Mouse (Mus musculus) kidney, adult 2 months (tissue): ENCODE results near the gene Rdh16f1. TPM values are rescaled to one million over a fixed set of nuclear protein-coding genes. Genes with fewer than 3 reads are reported as not detected.

Experiments used
- DNase-seq: peaks from one replicate; pipeline ENCODE4 v3.0.0; 2021
- H3K27ac ChIP-seq: fragments of 200-500 bp; 2 replicates; pipeline ENCODE4 v1.5.1; 2012; ENCODE audit warnings: low read depth, low read length, control low read depth, inconsistent platforms; ENCODE audit not compliant: insufficient read depth
- H3K27me3 ChIP-seq: fragments of 200-500 bp; replicated peaks from 2 replicates; pipeline ENCODE4 v1.6.1; 2012; ENCODE audit warnings: mild to moderate bottlenecking, moderate library complexity, low read length, inconsistent platforms; ENCODE audit not compliant: control insufficient read depth, insufficient read depth
- H3K36me3 ChIP-seq: fragments of 200-500 bp; 2 replicates; pipeline ENCODE4 v1.6.1; 2012; ENCODE audit warnings: mild to moderate bottlenecking, moderate library complexity, low read length, inconsistent platforms; ENCODE audit not compliant: control insufficient read depth, insufficient read depth
- H3K4me1 ChIP-seq: fragments of 200-500 bp; 2 replicates; pipeline ENCODE4 v1.6.1; 2011; ENCODE audit warnings: low read length; ENCODE audit not compliant: control insufficient read depth, insufficient read depth
- H3K4me3 ChIP-seq: fragments of 200-500 bp; 2 replicates; pipeline ENCODE4 v1.5.1; 2011; ENCODE audit warnings: mild to moderate bottlenecking, low read depth, low read length, control low read depth; ENCODE audit not compliant: insufficient read depth
- CTCF ChIP-seq: fragments of 200-500 bp; conservative IDR thresholded peaks from 2 replicates; pipeline ENCODE4 v1.5.1; 2011; ENCODE audit warnings: low read depth, mild to moderate bottlenecking, control low read depth, low read length, moderate library complexity, mixed read lengths; ENCODE audit not compliant: insufficient read depth, insufficient read length
- POLR2A ChIP-seq: fragments of 200-500 bp; IDR thresholded peaks from one replicate; pipeline ENCODE4 v1.6.1; 2011; ENCODE audit warnings: low read depth, low read length, control low read depth
- WGBS: fragments of 180-500 bp; shearing (Covaris S2); methylation state at CpG from one replicate; pipeline ENCODE4 v1.1.7; 2018; 5-methylcytosine and 5-hydroxymethylcytosine counted together
- polyA plus RNA-seq: library from polyadenylated mRNA; depleted of rRNA; stranded (reverse); fragments of >200 nt; gene quantifications from 2 replicates; pipeline ENCODE4 v1.2.3, GENCODE M21; 2012; rRNA removed

The Rdh16f1 gene
- 2.1 and 2.3 TPM in 2 replicates for polyA plus RNA-seq

DNA sequence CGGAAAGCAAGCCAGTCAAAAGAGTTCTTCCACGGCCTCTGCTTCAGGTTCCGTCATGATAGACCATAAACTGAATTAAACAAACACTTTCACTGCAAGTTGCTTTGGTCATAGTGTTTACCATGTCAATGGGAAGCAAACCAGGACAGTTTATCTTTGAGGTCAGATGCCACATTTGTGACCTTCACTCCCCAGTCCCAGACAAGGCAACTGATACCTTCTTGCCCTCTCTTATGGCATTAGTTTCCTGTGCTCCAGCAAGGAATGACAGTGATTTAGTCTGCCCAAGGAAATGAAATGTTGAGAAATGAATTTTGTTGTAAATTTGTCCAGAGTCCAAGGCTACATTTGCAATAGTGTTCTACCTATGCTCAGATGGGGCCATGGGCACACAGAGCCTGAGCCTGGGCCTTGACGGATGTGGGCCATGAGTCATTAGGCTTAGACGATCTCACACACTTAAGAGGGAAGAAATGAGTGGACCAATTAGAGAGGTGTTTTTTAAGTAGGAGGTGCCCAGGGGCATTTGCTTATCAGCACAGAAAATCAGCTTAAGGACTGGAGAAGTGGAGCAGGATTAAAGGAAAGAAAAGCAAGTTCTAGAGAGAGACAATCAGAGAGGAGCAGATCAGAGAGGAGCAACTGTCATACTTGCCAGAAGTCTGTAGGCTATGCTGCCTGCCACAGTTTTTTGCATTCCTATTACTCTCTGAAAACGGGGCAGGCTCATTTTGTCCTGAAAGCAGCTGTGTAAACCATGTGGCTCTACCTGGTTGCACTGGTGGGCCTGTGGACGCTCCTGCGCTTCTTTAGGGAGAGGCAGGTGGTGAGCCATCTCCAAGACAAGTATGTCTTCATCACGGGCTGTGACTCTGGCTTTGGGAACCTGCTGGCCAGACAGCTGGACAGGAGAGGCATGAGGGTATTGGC, at the start of gene Rdh16f1, which contains the start of gene Rdh1:
Gene Rdh16f1 (plus strand): TSS at position 607 of the 930 bp plus-strand sequence.
Gene Rdh1 (plus strand): TSS at position 541 of the 930 bp plus-strand sequence.
- no peak for TF ChIP-seq CTCF
- TF ChIP-seq POLR2A, result no peak
- 71% methylated on average over 9 of the region's 9 CpGs for WGBS
- Histone ChIP-seq H3K27me3 (no peaks in the 10 kb centered on the region), H3K27ac (no peak within 1 kb of the TSS), H3K36me3 (no peaks in the 10 kb centered on the region), H3K4me3 (no peak within 1 kb of the TSS), H3K4me1 (peaks cover 14% of the 10 kb centered on the region)
- DNase-seq, result no peak

- Histone ChIP-seq H3K36me3 (no peaks in the 10 kb centered on the region), H3K27me3 (no peaks in the 10 kb centered on the region), H3K27ac (no peak overlapping the region), H3K4me3 (no peak overlapping the region), H3K4me1 (no peaks in the 10 kb centered on the region)
- no peak for DNase-seq
- 55% methylated on average over 13 of the region's 13 CpGs for WGBS
- TF ChIP-seq CTCF (no peak), POLR2A (no peak)
Observed at GRCm38 (mm10) chr10:127710331-127710730, 49.3 kb upstream of the Rdh16f1 start.

- TF ChIP-seq CTCF (no peak), POLR2A (no peak)
- H3K4me3 ChIP-seq, result no peak overlapping the region
- 88% methylated on average over 6 of the region's 6 CpGs for WGBS
- no peaks in the 10 kb centered on the region for H3K27me3 ChIP-seq
- DNase-seq, result no peak
- H3K4me1 ChIP-seq, result no peaks in the 10 kb centered on the region
- no peaks in the 10 kb centered on the region for H3K36me3 ChIP-seq
- no peak overlapping the region for H3K27ac ChIP-seq
Observed at GRCm38 (mm10) chr10:127712736-127713135, 46.9 kb upstream of the Rdh16f1 start.

- Histone ChIP-seq H3K4me1 (no peaks in the 10 kb centered on the region), H3K4me3 (no peak overlapping the region; the same call in 1 of the 2 replicates), H3K27ac (no peak overlapping the region), H3K27me3 (no peaks in the 10 kb centered on the region), H3K36me3 (no peaks in the 10 kb centered on the region)
- WGBS, result 32% methylated on average over 20 of the region's 20 CpGs
- no peak for TF ChIP-seq POLR2A
- no peak for TF ChIP-seq CTCF
- no peak for DNase-seq
Observed at GRCm38 (mm10) chr10:127721671-127722418, 37.7 kb upstream of the Rdh16f1 start.

DNA sequence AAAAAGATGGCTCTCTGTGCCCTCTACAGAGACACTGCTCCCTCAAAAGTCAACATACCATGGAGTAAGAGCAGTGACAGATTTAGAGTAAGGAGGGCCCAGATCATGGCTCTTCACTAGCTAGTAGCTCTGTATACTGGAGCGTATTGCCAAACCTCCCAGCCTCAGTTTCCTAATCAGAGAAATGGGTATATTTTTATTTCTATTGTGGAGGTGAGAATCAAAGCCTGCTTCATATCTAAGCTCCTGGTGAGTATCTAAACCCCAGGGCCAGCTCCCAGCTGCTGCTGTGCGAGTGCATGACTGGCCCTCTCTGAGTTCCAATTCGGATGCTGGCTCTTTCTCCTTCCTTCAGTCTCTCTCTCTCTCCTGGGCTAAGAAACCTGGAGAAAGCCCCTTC, 35.4 kb upstream of the Rdh16f1 start, which contains the start of gene Tac2:
Gene Tac2 (plus strand): TSS at position 301 of the 400 bp plus-strand sequence.
- Histone ChIP-seq H3K36me3 (no peaks in the 10 kb centered on the region), H3K27ac (no peak within 1 kb of the TSS), H3K4me3 (no peak within 1 kb of the TSS), H3K27me3 (no peaks in the 10 kb centered on the region), H3K4me1 (no peaks in the 10 kb centered on the region)
- TF ChIP-seq CTCF (no peak), POLR2A (no peak)
- DNase-seq, result no peak
- 86% methylated on average over 3 of the region's 3 CpGs for WGBS

DNA sequence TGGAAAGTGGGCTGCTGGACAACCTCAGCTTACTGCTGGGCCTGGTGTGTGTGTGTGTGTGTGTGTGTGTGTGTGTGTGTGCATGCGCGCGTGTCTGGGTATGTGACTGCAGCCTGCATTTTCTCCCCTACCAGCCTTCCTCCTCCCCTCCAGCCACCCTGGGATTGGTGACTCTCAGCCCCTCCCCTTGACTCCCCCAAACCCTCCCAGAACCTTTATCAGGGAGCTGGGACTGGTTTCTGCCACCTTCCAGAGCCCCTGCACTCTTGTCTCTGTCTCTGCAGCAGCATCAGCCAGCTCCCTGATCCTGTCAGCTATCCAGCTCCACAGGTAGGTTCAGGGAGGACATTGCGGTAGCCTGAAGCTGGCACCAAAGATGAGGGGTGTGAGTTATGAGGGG, 34.5 kb upstream of the Rdh16f1 start:
- Histone ChIP-seq H3K36me3 (no peaks in the 10 kb centered on the region), H3K27ac (no peak overlapping the region), H3K27me3 (no peaks in the 10 kb centered on the region), H3K4me3 (no peak overlapping the region), H3K4me1 (no peaks in the 10 kb centered on the region)
- DNase-seq, result no peak
- no peak for TF ChIP-seq CTCF
- no peak for TF ChIP-seq POLR2A
- WGBS, result 76% methylated on average over 4 of the region's 4 CpGs

- TF ChIP-seq POLR2A (no peak), CTCF (no peak)
Observed at GRCm38 (mm10) chr10:127728437-127728836, 31.1 kb upstream of the Rdh16f1 start.

More at GRCm38 (mm10) chr10:127728437-127728836, 31.1 kb upstream of the Rdh16f1 start:
- no peaks in the 10 kb centered on the region for H3K36me3 ChIP-seq
- H3K4me1 ChIP-seq, result no peaks in the 10 kb centered on the region
- 62% methylated on average over 8 of the region's 8 CpGs for WGBS
- H3K27ac ChIP-seq, result no peak overlapping the region
- no peak overlapping the region for H3K4me3 ChIP-seq
- no peak for DNase-seq
- H3K27me3 ChIP-seq, result no peaks in the 10 kb centered on the region
